Mouse (Mus musculus) 3134 (cell line): ENCODE results near the gene Prickle1.

ENCODE experiments used
- DNase-seq: peaks from one replicate; pipeline ENCODE4 v3.0.0-alpha.2; 2011; ENCODE audit warnings: low spot score; ENCODE audit not compliant: insufficient read length; ENCODE audit errors: extremely low read depth

Prickle1 gene

GRCm38 (mm10) chr15:93453296-93453695 is 142.4 kb downstream of the Prickle1 start:
- no peak for DNase-seq
